Mouse (Mus musculus): ENCODE measurements at regions not wholly inside any gene's neighbourhood (a gene's known extent, or its start where the extent isn't known, plus 50 kb on each side); places are given as distances from the start of the nearest gene placed in this dataset.

DNA sequence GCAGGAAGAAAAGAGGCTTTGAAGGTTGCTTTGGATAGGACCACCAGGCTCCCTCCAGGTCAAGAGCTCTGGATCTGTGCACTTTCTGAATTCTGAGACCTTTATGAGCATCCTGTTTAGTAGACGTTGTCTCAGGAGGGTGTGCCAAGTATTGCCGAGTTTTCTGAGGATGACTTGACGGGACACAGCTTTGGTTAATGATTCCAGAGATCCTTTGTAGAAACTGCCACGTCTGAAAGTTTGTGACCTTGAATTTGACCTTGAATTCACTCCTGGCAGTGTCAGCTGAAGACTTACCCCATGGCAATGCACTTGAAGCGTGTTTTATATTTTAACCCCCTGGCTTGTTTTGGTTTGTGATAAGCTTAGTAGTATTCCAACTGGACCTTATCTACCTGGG, 58.0 kb upstream of the Ercc6l2 start:
- no peak for DNase-seq (ENCODE audit: low spot score in 2 of 2)

DNA sequence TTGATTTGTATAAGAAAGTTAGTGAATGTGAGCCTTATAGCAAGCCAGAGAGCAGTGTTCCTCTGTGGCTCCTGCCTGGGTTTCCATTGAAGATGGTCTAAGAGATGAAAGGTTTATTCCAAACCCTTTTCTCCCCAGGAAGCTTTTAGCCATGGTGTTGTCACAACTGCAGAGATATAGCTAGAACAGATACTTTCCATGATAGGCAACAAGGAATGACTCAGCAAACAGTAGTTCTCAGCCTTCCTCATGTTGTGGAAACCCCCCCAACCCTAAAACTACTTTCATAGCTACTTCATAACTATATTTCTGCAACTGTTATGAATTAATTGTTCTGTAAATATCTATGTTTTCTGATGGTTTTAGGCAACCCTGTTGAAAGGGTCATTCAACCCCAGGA, 53.5 kb upstream of the Ercc6l2 start:
- no peak for DNase-seq (ENCODE audit: low spot score in 2 of 2)

Measured in gastrocnemius, postnatal 4 days (tissue).